Mouse (Mus musculus) right cerebral cortex, adult 18-20 months (tissue): Measurements from ENCODE around the gene Noc3l.

Experiments
- DNase-seq: peaks from one replicate; pipeline ENCODE4 v3.0.0; 2022; ENCODE audit warnings: mixed read lengths

Gene Noc3l

GRCm38 (mm10) chr19:38818766-38819426 is at the start of gene Noc3l:
Gene Noc3l (minus strand): TSS chr19:38819237.
- peak; percentile 94 for DNase-seq

DNA sequence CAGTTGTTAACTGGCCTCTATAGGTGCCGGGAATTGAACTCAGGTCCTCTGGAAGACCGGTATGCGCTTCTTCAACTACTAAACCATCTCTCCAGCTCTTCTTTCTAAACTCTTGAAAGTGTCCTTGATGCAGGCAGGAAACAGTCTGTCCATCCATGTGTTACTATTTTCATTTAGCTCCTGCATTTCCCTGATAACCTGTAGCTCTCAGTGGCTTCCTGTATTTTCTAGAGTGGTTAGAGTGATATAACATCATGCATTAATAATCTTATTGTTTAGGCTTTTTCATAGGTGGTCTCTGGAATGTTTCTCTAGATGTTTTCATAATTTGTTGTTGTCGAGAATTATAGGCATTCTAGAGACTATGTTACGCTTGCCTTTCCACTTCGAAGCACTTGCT is 43.5 kb upstream of the Noc3l start:
- DNase-seq: no peak

GRCm38 (mm10) chr19:38858224-38858623 is 39.2 kb upstream of the Noc3l start:
- DNase-seq: no peak

GRCm38 (mm10) chr19:38846373-38846772 is 27.3 kb upstream of the Noc3l start:
- no peak for DNase-seq

DNA sequence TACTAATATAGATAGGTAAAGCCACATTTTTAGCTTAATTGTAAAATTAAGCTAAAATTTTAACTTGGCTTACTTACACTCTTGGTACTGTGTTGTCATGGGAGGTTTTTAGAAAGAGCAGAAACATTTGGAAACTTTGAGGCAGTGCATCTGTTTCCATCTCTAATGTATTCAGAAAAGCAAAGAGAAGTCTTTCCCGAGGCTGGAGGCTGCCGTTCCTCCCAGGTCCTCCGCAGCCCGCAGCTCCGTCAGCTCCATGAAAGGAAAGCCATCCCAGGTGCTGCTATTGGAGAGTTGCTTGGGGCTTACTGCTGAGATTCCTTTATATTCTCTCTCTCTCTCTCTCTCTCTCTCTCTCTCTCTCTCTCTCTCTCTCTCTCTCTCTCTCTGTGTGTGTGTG is 25.8 kb upstream of the Noc3l start:
- peak; percentile 9 for DNase-seq

GRCm38 (mm10) chr19:38837171-38837641 is 18.2 kb upstream of the Noc3l start:
- DNase-seq: peak; percentile 9

- DNase-seq: peak; percentile 89
These were observed 17.6 kb upstream of the Noc3l start, which contains the start of gene Tbc1d12 for GRCm38 (mm10) chr19:38836438-38837170. Gene Tbc1d12 (plus strand): TSS chr19:38836579.

- DNase-seq: no peak
These were observed 17.0 kb upstream of the Noc3l start for GRCm38 (mm10) chr19:38836084-38836437.

DNA sequence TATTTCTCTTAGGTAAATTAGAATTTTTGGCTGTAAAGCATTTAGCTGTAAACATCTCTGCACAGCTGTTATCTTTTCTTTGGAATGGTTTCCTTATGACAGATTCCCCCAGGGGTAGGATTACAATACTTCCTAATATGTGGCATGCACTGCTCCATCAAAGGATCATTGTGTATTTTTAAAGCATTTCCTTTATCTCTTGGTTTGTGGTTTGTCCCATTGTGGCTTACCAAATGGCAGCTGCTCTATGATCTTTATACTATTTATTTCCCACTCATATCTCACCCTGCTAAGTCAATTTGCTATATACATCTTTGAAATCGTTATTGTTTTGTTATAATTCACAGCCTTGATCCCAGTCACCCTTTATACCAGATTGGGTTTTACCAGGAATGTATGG is 14.2 kb upstream of the Noc3l start:
- DNase-seq: no peak

- no peak for DNase-seq
These were observed 1.3 kb upstream of the Noc3l start for GRCm38 (mm10) chr19:38820186-38820804.

DNA sequence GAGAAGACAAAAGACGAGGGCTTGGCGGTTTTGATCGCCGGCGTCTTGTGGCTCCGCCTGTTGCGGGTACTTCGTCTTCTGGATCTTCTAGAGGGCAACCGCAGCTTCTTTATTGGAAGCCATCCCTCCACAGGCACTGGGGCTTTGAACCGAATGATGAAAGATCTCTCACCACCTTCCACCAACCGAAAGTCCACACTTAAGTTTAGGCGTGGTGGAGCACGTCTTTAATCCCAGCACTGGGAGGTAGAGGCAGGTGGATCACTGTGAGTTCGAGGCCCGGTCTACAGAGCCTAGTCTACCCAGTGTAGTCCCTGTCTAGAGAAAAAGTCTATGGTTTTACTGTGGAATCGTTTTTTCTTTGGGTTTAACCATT is 378 bp upstream of the Noc3l start:
- DNase-seq: no peak

GRCm38 (mm10) chr19:38818191-38818590 is 846 bp downstream of the Noc3l start:
- DNase-seq: no peak

DNA sequence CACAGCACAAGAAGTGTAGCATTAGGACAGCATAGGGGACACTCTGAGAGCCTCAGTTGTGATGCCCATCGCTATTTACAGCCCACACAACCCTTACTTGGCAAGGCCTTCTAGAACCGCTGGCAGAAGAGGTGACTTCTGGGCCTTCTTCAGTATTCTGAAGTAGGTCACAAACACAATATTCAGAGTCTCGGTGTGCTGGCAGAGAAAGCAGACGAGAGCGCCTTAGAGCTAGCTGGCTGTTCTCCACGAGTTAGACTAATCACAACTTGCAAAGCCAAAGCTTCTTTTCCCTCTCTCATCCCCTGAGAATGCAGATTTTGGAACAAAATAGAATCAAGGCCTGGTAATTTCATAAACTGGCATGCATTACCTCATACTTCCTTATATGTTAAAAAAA is 20.2 kb downstream of the Noc3l start:
- peak; percentile 37 for DNase-seq

DNA sequence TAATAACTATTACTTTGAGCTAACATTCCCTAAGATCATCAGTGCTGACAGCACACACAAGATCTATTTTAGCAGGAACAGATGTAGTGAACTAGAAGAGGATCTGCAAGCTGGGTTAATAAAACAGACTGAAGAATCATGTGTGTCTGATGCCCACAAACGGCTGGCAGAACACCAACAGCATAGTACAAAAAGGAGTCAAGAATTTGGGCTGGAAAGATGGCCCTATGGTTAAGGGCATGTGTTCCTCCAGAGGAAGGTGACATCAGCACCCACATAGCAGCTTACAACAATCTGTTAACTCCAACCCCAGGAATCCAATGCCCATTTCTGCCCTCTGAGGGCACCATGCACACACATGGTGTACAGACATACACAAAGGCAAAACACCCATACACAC is 20.7 kb downstream of the Noc3l start:
- peak; percentile 42 for DNase-seq

DNA sequence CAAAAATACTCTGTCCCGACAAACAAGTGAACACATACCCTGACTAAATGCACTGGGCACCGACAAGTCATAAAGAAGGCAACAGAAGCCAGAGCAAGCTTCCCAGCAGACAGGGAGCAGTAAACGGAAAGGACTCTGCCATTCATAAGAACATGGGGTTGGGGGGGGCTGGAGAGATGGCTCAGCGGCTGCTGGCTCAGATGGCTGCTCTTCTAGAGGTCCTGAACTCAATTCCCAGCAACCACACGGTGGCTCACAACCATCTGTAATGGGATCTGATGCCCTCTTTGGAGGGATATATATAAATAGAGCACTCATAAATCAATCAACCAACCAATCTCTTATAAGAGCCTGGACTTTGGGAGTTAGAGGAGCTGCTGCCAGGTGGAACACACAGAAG is 22.5 kb downstream of the Noc3l start:
- DNase-seq: no peak

GRCm38 (mm10) chr19:38793563-38794045 is 25.4 kb downstream of the Noc3l start:
- no peak for DNase-seq

GRCm38 (mm10) chr19:38787756-38788155 is 31.3 kb downstream of the Noc3l start:
- no peak for DNase-seq

- no peak for DNase-seq
These were observed 35.5 kb downstream of the Noc3l start for GRCm38 (mm10) chr19:38783542-38783941.

DNA sequence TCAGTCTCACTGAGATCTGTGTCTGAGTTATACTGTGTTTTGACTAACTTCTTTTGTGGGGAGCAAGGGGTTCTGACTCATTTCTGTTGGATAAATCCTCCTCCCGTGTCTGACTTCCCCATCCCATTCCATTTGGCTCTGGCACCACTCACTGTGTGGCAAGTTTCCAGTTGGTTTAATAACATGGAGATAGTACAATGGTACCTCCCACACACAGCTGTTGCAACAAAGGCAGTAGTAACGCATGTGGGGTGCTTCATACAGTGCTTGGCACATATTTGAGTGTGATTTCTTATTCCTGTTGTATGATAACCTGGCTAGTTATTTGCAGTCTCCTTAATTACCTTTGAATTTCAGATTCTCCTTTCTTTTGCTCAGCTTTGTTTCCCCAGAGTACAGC is 40.2 kb downstream of the Noc3l start:
- peak; percentile 18 for DNase-seq

DNA sequence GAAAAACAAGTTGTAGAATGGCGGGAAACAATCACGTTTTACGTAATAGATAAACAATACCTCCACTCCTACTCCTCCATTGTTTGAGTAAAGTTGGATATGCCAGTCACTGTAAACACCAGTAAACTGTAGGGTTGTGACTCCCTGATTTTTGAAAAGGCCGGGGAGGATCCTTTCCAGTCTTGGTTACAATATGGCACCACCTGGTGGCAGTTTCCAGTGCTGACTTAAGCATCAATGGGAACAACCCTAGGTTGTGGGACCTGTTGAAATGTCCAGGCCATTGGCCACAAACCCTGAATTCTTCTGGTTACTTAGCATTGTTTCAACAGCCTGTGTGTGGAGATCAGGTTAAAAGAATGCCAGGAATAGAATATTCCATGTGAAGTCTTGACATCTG is 43.5 kb downstream of the Noc3l start:
- peak; percentile 32 for DNase-seq

DNA sequence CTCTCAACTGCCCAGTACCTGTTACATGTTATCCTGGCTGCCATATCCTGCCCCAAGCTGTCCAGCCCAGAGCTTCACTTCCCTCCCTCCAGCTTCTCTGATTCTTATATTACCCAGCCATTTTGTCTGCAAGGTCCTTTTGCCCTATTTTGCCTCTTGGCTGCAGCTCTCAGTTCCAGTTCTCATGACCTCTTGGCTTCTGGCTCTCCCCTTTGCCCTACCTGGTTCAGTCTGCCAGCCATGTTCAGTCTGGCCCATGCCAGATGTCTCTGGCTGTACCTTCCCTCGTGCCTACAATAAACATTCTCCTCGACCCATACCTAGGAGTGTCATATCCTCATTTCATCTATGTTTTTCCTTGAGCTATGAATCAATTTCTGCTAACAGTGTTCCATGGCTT is 52.7 kb downstream of the Noc3l start:
- no peak for DNase-seq

DNA sequence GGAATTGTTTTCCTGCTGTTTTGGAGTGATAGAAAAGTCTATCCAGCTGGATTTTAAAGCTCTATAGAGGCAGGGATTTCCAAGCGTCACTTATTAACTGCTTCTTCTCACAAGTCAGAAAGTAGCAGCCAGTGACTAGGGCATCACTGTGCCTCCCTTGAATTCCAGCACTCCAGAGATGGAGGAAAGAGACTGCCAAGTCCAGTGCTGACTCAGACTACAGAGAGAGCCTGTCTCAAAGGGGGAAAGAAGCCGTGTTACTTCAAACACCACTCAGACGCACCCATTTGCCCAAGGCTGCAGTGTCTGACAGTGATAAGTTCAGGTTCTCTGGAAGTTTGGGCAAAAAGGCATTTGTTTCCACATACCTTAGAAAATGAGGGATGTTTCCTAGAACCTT is 58.6 kb downstream of the Noc3l start:
- no peak for DNase-seq

GRCm38 (mm10) chr19:38758685-38759472 is 60.2 kb downstream of the Noc3l start:
- DNase-seq: no peak
